Mouse (Mus musculus) kidney, postnatal 0 days (tissue): ENCODE measurements at regions not wholly inside any gene's neighbourhood (a gene's known extent, or its start where the extent isn't known, plus 50 kb on each side); places are given as distances from the start of the nearest gene placed in this dataset.
A peak's percentile ranks its signal among the peaks of the same experiment; 100 is the strongest.
"Not testable (repeated sequence)": the region's sequence is repeated elsewhere in the genome, so short reads cannot be mapped to it uniquely, and the experiment has no call there.

Experiments
- ATAC-seq: fragments of 200-750 bp; cut with Nextera tagmentation; replicated peaks from 2 replicates; pipeline ENCODE4 v1.8.0; 2017; ENCODE audit warnings: low read depth, moderate number of reproducible peaks, moderate TSS enrichment, moderate library complexity; ENCODE audit not compliant: low FRiP score
- DNase-seq: peaks from one replicate; pipeline ENCODE4 v3.0.0-alpha.2; 2016; ENCODE audit warnings: low spot score
- H3K27ac ChIP-seq: fragments of 300-500 bp; sonication (generic); 2 replicates; pipeline ENCODE4 v1.5.1; 2014; ENCODE audit warnings: mild to moderate bottlenecking
- H3K27me3 ChIP-seq: fragments of 300-500 bp; sonication (generic); 2 replicates; pipeline ENCODE4 v1.6.1; 2014; ENCODE audit warnings: low read length, mixed read lengths; ENCODE audit not compliant: insufficient read depth
- H3K36me3 ChIP-seq: fragments of 300-500 bp; sonication (generic); 2 replicates; pipeline ENCODE4 v1.6.1; 2014; ENCODE audit warnings: low read length, mixed read lengths; ENCODE audit not compliant: insufficient read depth
- H3K4me1 ChIP-seq: fragments of 300-500 bp; sonication (generic); replicated peaks from 2 replicates; pipeline ENCODE4 v1.6.1; 2014; ENCODE audit warnings: antibody characterized with exemption, low read length, mixed read lengths; ENCODE audit not compliant: insufficient read depth
- H3K4me2 ChIP-seq: fragments of 300-500 bp; sonication (generic); 2 replicates; pipeline ENCODE4 v1.6.1; 2014; ENCODE audit warnings: mild to moderate bottlenecking, low read length, moderate library complexity, mixed read lengths
- H3K4me3 ChIP-seq: fragments of 300-500 bp; sonication (generic); replicated peaks from 2 replicates; pipeline ENCODE4 v1.5.1; 2014; ENCODE audit warnings: low read depth, low read length
- H3K9ac ChIP-seq: fragments of 300-500 bp; sonication (generic); 2 replicates; pipeline ENCODE4 v1.6.1; 2014; ENCODE audit warnings: low read depth, low read length
- H3K9me3 ChIP-seq: fragments of 300-500 bp; sonication (generic); replicated peaks from 2 replicates; pipeline ENCODE4 v1.6.1; 2016; ENCODE audit warnings: low read length, inconsistent platforms, mixed read lengths
- CTCF ChIP-seq: IDR thresholded peaks from 2 replicates; pipeline ENCODE4 v1.5.1; 2016; ENCODE audit warnings: antibody characterized with exemption, low read depth, mild to moderate bottlenecking, moderate library complexity
- whole genome bisulfite sequencing: fragments of 180-500 bp; shearing (Covaris S2); extraction: QIAGEN DNeasy Blood & Tissue Kit; methylation state at CpG from one replicate; pipeline ENCODE4 v1.1.7; 2014; 5-methylcytosine and 5-hydroxymethylcytosine counted together

- H3K27me3 ChIP-seq: no peaks in the 10 kb centered on the region
- H3K4me3 ChIP-seq: no peak overlapping the region
- no peak for ATAC-seq
- H3K9me3 ChIP-seq: no peaks in the 10 kb centered on the region
- no peaks in the 10 kb centered on the region for H3K36me3 ChIP-seq
- no peak for TF ChIP-seq CTCF
- no peaks in the 10 kb centered on the region for H3K4me1 ChIP-seq
- no peak overlapping the region for H3K27ac ChIP-seq
- no peak for DNase-seq
- H3K4me2 ChIP-seq: no peak overlapping the region
- no peak overlapping the region for H3K9ac ChIP-seq
- WGBS: 42% methylated on average over 1 of the region's 1 CpGs
Observed at GRCm38 (mm10) chr7:73827549-73827948, 87.4 kb downstream of the Fam174b start.

- no peak for ATAC-seq
- Histone ChIP-seq H3K36me3 (no peaks in the 10 kb centered on the region), H3K27ac (no peak overlapping the region), H3K9me3 (no peaks in the 10 kb centered on the region), H3K27me3 (no peaks in the 10 kb centered on the region), H3K4me1 (no peaks in the 10 kb centered on the region), H3K9ac (no peak overlapping the region), H3K4me3 (no peak overlapping the region), H3K4me2 (no peak overlapping the region)
- no peak for TF ChIP-seq CTCF
- DNase-seq: no peak
- 66% methylated on average over 6 of the region's 6 CpGs for WGBS
Observed at GRCm38 (mm10) chr7:73830581-73830980, 90.5 kb downstream of the Fam174b start.

DNA sequence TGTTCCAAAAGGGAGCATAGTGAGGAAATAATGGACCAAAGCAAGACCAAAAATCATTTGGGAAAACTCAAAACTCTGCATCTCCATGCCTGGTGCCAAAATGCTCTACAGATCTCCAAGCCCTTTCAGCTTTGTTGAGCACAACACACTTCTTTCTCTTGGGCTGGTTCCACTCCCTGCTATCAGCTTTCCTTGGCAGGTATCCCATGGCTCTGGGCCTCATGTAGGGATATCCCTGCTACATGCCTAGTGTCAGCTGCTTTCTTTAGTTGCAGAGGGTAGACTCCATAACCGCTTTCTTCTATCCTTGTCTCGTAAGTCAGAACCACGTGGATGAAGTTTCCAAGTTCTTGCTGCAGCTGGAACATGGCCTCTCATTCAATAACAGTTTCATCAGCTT is 100.3 kb downstream of the Fam174b start:
- no peak for TF ChIP-seq CTCF
- H3K9ac ChIP-seq: no peak overlapping the region
- H3K9me3 ChIP-seq: no peaks in the 10 kb centered on the region
- ATAC-seq (no peak), DNase-seq (no peak)
- H3K27me3 ChIP-seq: no peaks in the 10 kb centered on the region
- WGBS: 80% methylated on average over 3 of the region's 3 CpGs
- no peak overlapping the region for H3K4me3 ChIP-seq
- H3K4me2 ChIP-seq: no peak overlapping the region
- no peaks in the 10 kb centered on the region for H3K4me1 ChIP-seq
- no peak overlapping the region for H3K27ac ChIP-seq
- H3K36me3 ChIP-seq: no peaks in the 10 kb centered on the region

DNA sequence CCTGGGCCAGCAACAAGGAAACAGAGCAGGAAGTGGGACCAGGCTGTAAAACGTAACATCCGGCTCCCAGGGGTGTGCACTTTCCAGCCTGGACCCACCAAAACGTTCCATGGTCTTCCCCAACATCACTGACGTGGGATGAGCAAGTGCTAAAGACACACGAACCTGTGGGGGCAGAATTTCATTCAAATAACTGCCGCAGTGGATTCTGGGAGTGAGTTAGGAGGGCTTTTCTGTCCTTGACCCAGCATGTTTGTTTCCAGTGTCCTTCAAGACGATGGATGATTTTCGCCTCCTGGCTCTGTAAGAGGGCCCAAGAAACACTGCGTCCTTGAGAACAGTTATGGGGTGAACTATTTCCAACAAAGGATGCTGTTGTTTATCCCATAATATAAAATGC is 112.1 kb downstream of the Fam174b start:
- no peaks in the 10 kb centered on the region for H3K4me1 ChIP-seq
- WGBS: 71% methylated on average over 9 of the region's 9 CpGs
- H3K27ac ChIP-seq: no peak overlapping the region
- H3K36me3 ChIP-seq: no peaks in the 10 kb centered on the region
- H3K4me3 ChIP-seq: no peak overlapping the region
- H3K9me3 ChIP-seq: no peaks in the 10 kb centered on the region
- H3K9ac ChIP-seq: no peak overlapping the region
- no peak overlapping the region for H3K4me2 ChIP-seq
- ATAC-seq (no peak), DNase-seq (no peak)
- no peaks in the 10 kb centered on the region for H3K27me3 ChIP-seq
- no peak for TF ChIP-seq CTCF

GRCm38 (mm10) chr7:73853296-73853950 is 113.3 kb downstream of the Fam174b start:
- WGBS: 70% methylated on average over 3 of the region's 3 CpGs
- H3K9me3 ChIP-seq, H3K9ac ChIP-seq, H3K4me1 ChIP-seq, H3K4me2 ChIP-seq, H3K36me3 ChIP-seq, ATAC-seq, DNase-seq, H3K27me3 ChIP-seq, H3K4me3 ChIP-seq: not testable (repeated sequence)
- H3K27ac ChIP-seq: 0 out of 2 replicates have a peak overlapping the region, but pooled peaks have one; percentile 34

GRCm38 (mm10) chr7:73855489-73855888 is 115.4 kb downstream of the Fam174b start:
- H3K9me3 ChIP-seq: no peaks in the 10 kb centered on the region
- H3K27ac ChIP-seq: no peak overlapping the region
- H3K4me2 ChIP-seq: no peak overlapping the region
- no peak overlapping the region for H3K4me3 ChIP-seq
- 49% methylated on average over 4 of the region's 4 CpGs for whole genome bisulfite sequencing
- H3K4me1 ChIP-seq: no peaks in the 10 kb centered on the region
- no peak overlapping the region for H3K9ac ChIP-seq
- H3K36me3 ChIP-seq: no peaks in the 10 kb centered on the region
- TF ChIP-seq CTCF: peak; percentile 89
- H3K27me3 ChIP-seq: no peaks in the 10 kb centered on the region
- DNase-seq (peak; percentile 55), ATAC-seq (no peak)

GRCm38 (mm10) chr7:73856908-73857307 is 116.8 kb downstream of the Fam174b start:
- DNase-seq (no peak), ATAC-seq (no peak)
- Histone ChIP-seq H3K4me1 (no peaks in the 10 kb centered on the region), H3K9ac (no peak overlapping the region), H3K27me3 (no peaks in the 10 kb centered on the region), H3K9me3 (no peaks in the 10 kb centered on the region), H3K36me3 (no peaks in the 10 kb centered on the region), H3K4me2 (no peak overlapping the region), H3K4me3 (no peak overlapping the region), H3K27ac (no peak overlapping the region)
- TF ChIP-seq CTCF: no peak
- WGBS: 72% methylated on average over 6 of the region's 6 CpGs
